Mouse (Mus musculus) liver, postnatal 0 days (tissue): Measurements from ENCODE around the gene Gm49322. TPM values are rescaled to one million over a fixed set of nuclear protein-coding genes. Genes with fewer than 3 reads are reported as not detected.
A peak's percentile ranks its signal among the peaks of the same experiment; 100 is the strongest.

Experiments
- ATAC-seq: fragments of 200-750 bp; cut with Nextera tagmentation; 2 replicates; pipeline ENCODE4 v1.8.0; 2017; ENCODE audit warnings: mild to moderate bottlenecking, moderate library complexity
- DNase-seq: peaks from one replicate; pipeline ENCODE4 v3.0.0-alpha.2; 2016
- H3K27ac ChIP-seq: fragments of 300-500 bp; sonication (generic); 2 replicates; pipeline ENCODE4 v1.5.1; 2014; ENCODE audit warnings: antibody characterized with exemption, moderate library complexity, mild to moderate bottlenecking, low read depth
- H3K27me3 ChIP-seq: fragments of 300-500 bp; sonication (generic); 2 replicates; pipeline ENCODE4 v1.6.1; 2014; ENCODE audit warnings: low read length, control low read depth, mixed read lengths; ENCODE audit not compliant: insufficient read depth
- H3K36me3 ChIP-seq: fragments of 300-500 bp; sonication (generic); replicated peaks from 2 replicates; pipeline ENCODE4 v1.6.1; 2014; ENCODE audit warnings: mild to moderate bottlenecking, control low read depth, low read length, moderate library complexity, mixed read lengths; ENCODE audit not compliant: insufficient read depth
- H3K4me1 ChIP-seq: fragments of 300-500 bp; sonication (generic); 2 replicates; pipeline ENCODE4 v1.6.1; 2014; ENCODE audit warnings: antibody characterized with exemption, mild to moderate bottlenecking, control low read depth; ENCODE audit not compliant: insufficient read depth
- H3K4me2 ChIP-seq: fragments of 300-500 bp; sonication (generic); 2 replicates; pipeline ENCODE4 v1.6.1; 2014; ENCODE audit warnings: low read depth, mild to moderate bottlenecking, low read length, moderate library complexity, mixed read lengths
- H3K4me3 ChIP-seq: fragments of 300-500 bp; sonication (generic); 2 replicates; pipeline ENCODE4 v1.5.1; 2014; ENCODE audit warnings: low read depth, low read length
- H3K9ac ChIP-seq: fragments of 300-500 bp; sonication (generic); replicated peaks from 2 replicates; pipeline ENCODE4 v1.6.1; 2014; ENCODE audit warnings: mild to moderate bottlenecking, moderate library complexity
- H3K9me3 ChIP-seq: fragments of 300-500 bp; sonication (generic); 2 replicates; pipeline ENCODE4 v1.6.1; 2016; ENCODE audit warnings: mild to moderate bottlenecking, control low read depth, low read length, mixed read lengths
- CTCF ChIP-seq: sonication (generic); IDR thresholded peaks from 2 replicates; pipeline ENCODE4 v1.5.1; 2016; ENCODE audit warnings: antibody characterized with exemption, low read depth
- EP300 ChIP-seq: IDR thresholded peaks from 2 replicates; pipeline ENCODE4 v1.6.1; 2016; ENCODE audit warnings: antibody characterized with exemption, low read depth, mild to moderate bottlenecking
- WGBS: fragments of 180-500 bp; shearing (Covaris S2); extraction: QIAGEN DNeasy Blood & Tissue Kit; methylation state at CpG from one replicate; pipeline ENCODE4 v1.1.7; 2014; ENCODE audit not compliant: insufficient replicate concordance; 5-methylcytosine and 5-hydroxymethylcytosine counted together
- polyA plus RNA-seq: library from polyadenylated mRNA; unstranded; fragments of >200 nt; fragmentation: Nextera tagmentation; extraction: Ambion mirVana; gene quantifications from 2 replicates; pipeline ENCODE4 v1.2.1, GENCODE M21; 2015

Gene Gm49322
- polyA plus RNA-seq, 1 experiment from 2014 or later = 0.52 TPM

DNA sequence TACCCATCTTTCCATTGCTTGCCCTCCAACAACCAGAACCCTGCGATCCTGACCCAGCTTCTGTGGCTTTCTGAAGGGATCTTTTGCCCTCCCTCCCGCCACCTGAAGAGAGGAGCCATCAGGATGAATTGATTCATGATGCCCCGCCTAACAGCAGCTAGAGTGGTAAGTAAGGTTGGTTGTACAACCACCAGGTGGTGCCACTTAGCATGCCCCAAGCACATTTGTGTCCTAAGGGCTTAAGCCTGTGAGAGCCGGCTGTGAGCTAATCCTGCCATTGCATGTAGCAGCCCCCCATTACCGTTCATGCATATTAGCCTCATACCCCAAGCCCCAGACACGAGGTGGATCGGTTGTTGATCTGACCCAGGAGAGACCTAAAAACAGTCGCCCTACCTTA lies 26.9 kb upstream of the Gm49322 start:
- peak; percentile 82 for DNase-seq
- WGBS = 12% methylated on average over 8 of the region's 8 CpGs

DNA sequence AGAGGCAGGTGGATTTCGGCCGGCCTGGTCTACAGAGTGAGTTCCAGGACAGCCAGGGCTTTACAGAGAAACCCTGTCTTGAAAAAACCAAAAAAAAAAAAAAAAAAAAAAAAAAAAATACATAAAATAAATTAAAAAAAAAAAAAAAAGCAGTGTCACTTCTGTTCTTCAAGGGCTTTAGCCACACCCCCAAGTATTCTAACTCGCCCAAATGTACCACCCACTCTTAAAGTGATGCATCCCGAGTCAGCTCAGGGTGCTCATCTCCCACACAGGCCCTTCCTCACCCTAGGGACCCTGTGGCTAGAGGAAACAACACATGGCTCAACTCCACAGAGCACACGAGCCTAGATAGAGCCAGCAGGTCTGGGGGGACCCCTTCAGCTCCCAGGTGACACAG lies 22.8 kb upstream of the Gm49322 start:
- TF ChIP-seq EP300 (no peak), CTCF (no peak)
- H3K9ac ChIP-seq = no peak overlapping the region
- H3K9me3 ChIP-seq = no peaks in the 10 kb centered on the region
- H3K27me3 ChIP-seq = no peaks in the 10 kb centered on the region
- H3K27ac ChIP-seq = no peak overlapping the region
- 78% methylated on average over 5 of the region's 5 CpGs for WGBS
- no peak for ATAC-seq
- H3K4me2 ChIP-seq = no peak overlapping the region
- H3K4me1 ChIP-seq = peaks cover 39% of the 10 kb centered on the region
- H3K4me3 ChIP-seq = no peak overlapping the region
- H3K36me3 ChIP-seq = peaks cover 8% of the 10 kb centered on the region
- DNase-seq = no peak

More for the DNA sequence above, 26.9 kb upstream of the Gm49322 start:
- peaks cover 49% of the 10 kb centered on the region for H3K4me1 ChIP-seq
- H3K36me3 ChIP-seq = peaks cover 6% of the 10 kb centered on the region; the same call in 1 of the 2 replicates
- no peak for TF ChIP-seq EP300
- peak; percentile 93 for TF ChIP-seq CTCF
- H3K9ac ChIP-seq = peak overlapping the region; percentile 54
- no peaks in the 10 kb centered on the region for H3K27me3 ChIP-seq
- peak overlapping the region; percentile 86 for H3K4me3 ChIP-seq
- no peaks in the 10 kb centered on the region for H3K9me3 ChIP-seq
- peak; percentile 40 for ATAC-seq
- peak overlapping the region; percentile 85 for H3K27ac ChIP-seq
- H3K4me2 ChIP-seq = peak overlapping the region; percentile 99

DNA sequence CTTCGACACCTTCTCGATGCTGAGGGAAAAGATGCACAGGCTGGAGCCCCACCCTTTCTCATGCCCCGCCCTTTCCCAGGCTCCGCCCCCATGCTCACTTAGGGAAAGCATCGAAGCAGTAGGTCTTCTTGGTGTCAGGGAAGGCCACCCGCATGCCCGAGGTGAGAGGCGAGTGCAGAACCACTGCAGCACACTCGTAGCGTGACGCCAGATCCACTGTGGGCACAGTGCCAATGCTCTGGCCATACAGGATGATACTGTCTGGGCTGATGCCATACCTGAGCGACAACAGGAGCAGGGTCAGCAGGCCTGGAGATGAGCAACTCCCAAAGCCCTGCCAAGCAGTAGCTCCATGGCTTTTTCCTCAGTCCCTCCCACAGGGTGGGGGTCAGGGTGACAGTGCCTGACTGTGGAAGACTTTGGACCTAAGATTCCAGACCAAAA lies 21.8 kb upstream of the Gm49322 start:
- H3K9me3 ChIP-seq = no peaks in the 10 kb centered on the region
- ATAC-seq = peak; percentile 48
- peaks cover 8% of the 10 kb centered on the region for H3K36me3 ChIP-seq
- no peak overlapping the region for H3K4me3 ChIP-seq
- no peak overlapping the region; the same call in 1 of the 2 replicates for H3K9ac ChIP-seq
- 67% methylated on average over 12 of the region's 12 CpGs for WGBS
- peak overlapping the region; percentile 55 for H3K27ac ChIP-seq
- TF ChIP-seq EP300 = no peak
- no peak for TF ChIP-seq CTCF
- H3K27me3 ChIP-seq = no peaks in the 10 kb centered on the region
- H3K4me1 ChIP-seq = peaks cover 40% of the 10 kb centered on the region
- no peak overlapping the region for H3K4me2 ChIP-seq
- no peak for DNase-seq

DNA sequence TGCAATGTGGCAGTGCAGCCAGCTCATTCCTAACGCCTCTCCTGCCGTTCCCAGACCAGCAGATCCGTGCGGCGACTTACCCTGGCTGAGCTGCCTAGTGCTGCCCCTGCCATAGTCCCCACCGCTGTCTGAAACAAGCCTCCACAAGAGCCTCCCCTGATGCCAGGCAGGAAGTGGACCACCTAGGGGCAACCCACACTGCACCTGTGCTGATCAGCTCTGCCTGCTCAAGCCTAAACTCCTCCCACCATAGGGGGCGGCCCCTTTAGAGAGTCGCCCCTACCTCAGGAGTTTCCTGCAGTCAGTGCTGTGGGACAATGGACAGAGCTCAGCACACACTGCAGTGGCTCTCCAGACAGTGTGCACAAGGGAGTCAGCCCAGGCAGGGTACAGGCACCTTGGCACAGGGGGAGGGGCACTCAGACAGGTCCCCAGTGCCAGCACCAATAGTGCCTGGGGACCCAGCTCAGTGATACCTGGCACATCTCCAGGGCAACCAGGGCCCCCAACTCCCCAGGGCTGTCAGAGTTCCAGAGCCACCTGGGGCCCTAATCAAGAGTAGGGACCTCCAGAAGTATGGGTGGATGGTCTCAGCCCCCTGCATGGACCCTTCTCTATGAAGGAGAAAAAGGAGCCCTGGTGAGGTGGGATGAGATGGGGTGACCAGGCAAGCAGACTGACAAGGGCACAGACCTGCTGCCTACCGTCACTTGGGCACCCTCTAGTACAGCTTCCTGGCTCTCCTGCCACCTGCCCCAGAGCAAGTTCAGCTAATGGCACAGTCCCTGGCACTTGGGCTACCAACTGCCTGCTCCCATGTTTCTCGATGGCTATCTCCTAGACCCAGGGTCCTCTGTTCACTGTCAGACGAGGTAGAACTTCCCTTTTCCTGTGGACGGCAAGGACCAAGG lies 20.9 kb upstream of the Gm49322 start:
- Histone ChIP-seq H3K4me3 (no peak overlapping the region), H3K9ac (no peak overlapping the region; the same call in 1 of the 2 replicates), H3K9me3 (no peaks in the 10 kb centered on the region), H3K27ac (peak overlapping the region; percentile 55), H3K4me2 (no peak overlapping the region), H3K4me1 (peaks cover 38% of the 10 kb centered on the region), H3K36me3 (peaks cover 8% of the 10 kb centered on the region), H3K27me3 (no peaks in the 10 kb centered on the region)
- no peak for ATAC-seq
- no peak for DNase-seq
- TF ChIP-seq EP300 = no peak
- TF ChIP-seq CTCF = no peak
- 67% methylated on average over 12 of the region's 12 CpGs for WGBS

DNA sequence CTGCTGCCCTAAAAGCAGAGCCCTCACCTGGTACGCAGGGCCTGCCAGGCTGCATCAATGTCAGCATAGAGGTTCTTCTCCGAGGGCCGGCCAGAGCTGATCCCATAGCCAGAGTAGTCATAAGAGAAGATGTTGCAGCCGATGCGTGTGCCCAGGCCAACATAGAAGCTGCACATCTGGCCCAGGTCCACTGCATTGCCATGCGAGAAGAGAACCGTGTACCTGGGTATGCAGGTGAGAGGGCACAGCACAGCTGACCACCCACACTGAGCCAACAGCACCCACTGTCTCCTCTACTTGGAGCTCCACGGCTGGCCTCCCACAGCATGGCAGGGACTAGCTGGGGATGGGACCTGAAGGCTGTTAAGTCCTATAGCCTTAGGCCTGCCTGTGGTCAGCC lies 20.2 kb upstream of the Gm49322 start:
- no peak overlapping the region for H3K27ac ChIP-seq
- WGBS = 88% methylated on average over 8 of the region's 8 CpGs
- no peak overlapping the region for H3K4me3 ChIP-seq

More for the DNA sequence above, 20.2 kb upstream of the Gm49322 start:
- H3K9ac ChIP-seq = no peak overlapping the region
- DNase-seq (no peak), ATAC-seq (no peak)
- H3K27me3 ChIP-seq = no peaks in the 10 kb centered on the region
- peaks cover 40% of the 10 kb centered on the region for H3K4me1 ChIP-seq
- no peaks in the 10 kb centered on the region for H3K9me3 ChIP-seq
- H3K4me2 ChIP-seq = no peak overlapping the region
- TF ChIP-seq EP300 (no peak), CTCF (no peak)
- peaks cover 8% of the 10 kb centered on the region for H3K36me3 ChIP-seq
